Mouse (Mus musculus) ovary, adult 18-20 months (tissue): ENCODE data around the gene Lrrc56.

Experiments used
- DNase-seq: peaks from one replicate; pipeline ENCODE4 v3.0.0; 2022; ENCODE audit warnings: low spot score, mixed read lengths

Gene Lrrc56

GRCm38 (mm10) chr7:141191796-141192685 lies 1.9 kb upstream of the Lrrc56 start:
- no peak for DNase-seq

- no peak for DNase-seq
Measured at GRCm38 (mm10) chr7:141192776-141193347, 1.1 kb upstream of the Lrrc56 start.

- no peak for DNase-seq
Measured at GRCm38 (mm10) chr7:141193348-141193856, 555 bp upstream of the Lrrc56 start.

GRCm38 (mm10) chr7:141194409-141194808 lies 452 bp downstream of the Lrrc56 start:
- DNase-seq = no peak

GRCm38 (mm10) chr7:141194830-141195229 lies 873 bp downstream of the Lrrc56 start:
- peak; percentile 81 for DNase-seq

GRCm38 (mm10) chr7:141195754-141196153 lies 1.8 kb downstream of the Lrrc56 start:
- DNase-seq = no peak

GRCm38 (mm10) chr7:141196619-141197282 lies 2.8 kb downstream of the Lrrc56 start:
- no peak for DNase-seq

- no peak for DNase-seq
Measured at GRCm38 (mm10) chr7:141198121-141198520, 4.2 kb downstream of the Lrrc56 start.

- DNase-seq = no peak
Measured at GRCm38 (mm10) chr7:141204546-141204945, 10.6 kb downstream of the Lrrc56 start.

- DNase-seq = no peak
Measured at GRCm38 (mm10) chr7:141205504-141205903, 11.5 kb downstream of the Lrrc56 start.

- no peak for DNase-seq
Measured at GRCm38 (mm10) chr7:141206182-141206937, 12.4 kb downstream of the Lrrc56 start.

GRCm38 (mm10) chr7:141209526-141209925 lies 15.6 kb downstream of the Lrrc56 start:
- no peak for DNase-seq

- no peak for DNase-seq
Measured at GRCm38 (mm10) chr7:141210137-141210536, 16.2 kb downstream of the Lrrc56 start.

- no peak for DNase-seq
Measured at GRCm38 (mm10) chr7:141210606-141211131, 16.7 kb downstream of the Lrrc56 start.

- no peak for DNase-seq
Measured at GRCm38 (mm10) chr7:141213133-141213532, 19.2 kb downstream of the Lrrc56 start.

GRCm38 (mm10) chr7:141213605-141214235 lies 19.8 kb downstream of the Lrrc56 start, which contains the start of gene Lmntd2:
Lmntd2 (minus strand) TSS chr7:141214080.
- no peak for DNase-seq

GRCm38 (mm10) chr7:141214310-141214709 lies 20.4 kb downstream of the Lrrc56 start:
- no peak for DNase-seq

- DNase-seq = peak; percentile 91
Measured at GRCm38 (mm10) chr7:141215101-141215879, 21.3 kb downstream of the Lrrc56 start, which contains the start of gene Rassf7. Rassf7 (plus strand) TSS chr7:141215860.

- no peak for DNase-seq
Measured at GRCm38 (mm10) chr7:141215880-141216733, 22.1 kb downstream of the Lrrc56 start.
